Mouse (Mus musculus) stomach, embryonic 16.5 days (tissue): ENCODE data around the gene Mrpl52. TPM values are rescaled to one million over a fixed set of nuclear protein-coding genes. Genes with fewer than 3 reads are reported as not detected.

ENCODE experiments used
- ATAC-seq: fragments of 200-750 bp; cut with Nextera tagmentation; 2 replicates; pipeline ENCODE4 v1.8.0; 2017; ENCODE audit warnings: moderate number of reproducible peaks, moderate TSS enrichment; ENCODE audit not compliant: insufficient read depth, low FRiP score
- H3K27ac ChIP-seq: fragments of 300-500 bp; sonication (generic); 2 replicates; pipeline ENCODE4 v1.5.1; 2014; ENCODE audit warnings: low read length
- H3K27me3 ChIP-seq: fragments of 300-500 bp; sonication (generic); 2 replicates; pipeline ENCODE4 v1.6.1; 2014; ENCODE audit warnings: low read length, control low read depth, mixed read lengths; ENCODE audit not compliant: control insufficient read depth, insufficient read depth
- H3K36me3 ChIP-seq: fragments of 300-500 bp; sonication (generic); 2 replicates; pipeline ENCODE4 v1.6.1; 2014; ENCODE audit warnings: low read length; ENCODE audit not compliant: control insufficient read depth, insufficient read depth
- H3K4me1 ChIP-seq: fragments of 300-500 bp; sonication (generic); 2 replicates; pipeline ENCODE4 v1.6.1; 2014; ENCODE audit warnings: low read length, control low read depth, mixed read lengths; ENCODE audit not compliant: control insufficient read depth, insufficient read depth
- H3K4me2 ChIP-seq: fragments of 300-500 bp; sonication (generic); 2 replicates; pipeline ENCODE4 v1.6.1; 2014; ENCODE audit warnings: low read depth, low read length, mixed read lengths
- H3K4me3 ChIP-seq: fragments of 300-500 bp; sonication (generic); replicated peaks from 2 replicates; pipeline ENCODE4 v1.5.1; 2014; ENCODE audit warnings: mild to moderate bottlenecking, low read length
- H3K9ac ChIP-seq: fragments of 300-500 bp; sonication (generic); 2 replicates; pipeline ENCODE4 v1.6.1; 2014; ENCODE audit warnings: low read length
- H3K9me3 ChIP-seq: fragments of 300-500 bp; sonication (generic); replicated peaks from 2 replicates; pipeline ENCODE4 v1.6.1; 2016; ENCODE audit warnings: low read length, control low read depth; ENCODE audit not compliant: control insufficient read depth
- WGBS: fragments of 180-500 bp; shearing (Covaris S2); extraction: QIAGEN DNeasy Blood & Tissue Kit; methylation state at CpG from one replicate; pipeline ENCODE4 v1.1.7; 2014; 5-methylcytosine and 5-hydroxymethylcytosine counted together
- polyA plus RNA-seq: library from polyadenylated mRNA; unstranded; fragments of >200 nt; fragmentation: Nextera tagmentation; extraction: Ambion mirVana; gene quantifications from 2 replicates; pipeline ENCODE4 v1.2.1, GENCODE M21; 2015

The Mrpl52 gene
- polyA plus RNA-seq, 1 experiment from 2014 or later: 264 TPM

DNA sequence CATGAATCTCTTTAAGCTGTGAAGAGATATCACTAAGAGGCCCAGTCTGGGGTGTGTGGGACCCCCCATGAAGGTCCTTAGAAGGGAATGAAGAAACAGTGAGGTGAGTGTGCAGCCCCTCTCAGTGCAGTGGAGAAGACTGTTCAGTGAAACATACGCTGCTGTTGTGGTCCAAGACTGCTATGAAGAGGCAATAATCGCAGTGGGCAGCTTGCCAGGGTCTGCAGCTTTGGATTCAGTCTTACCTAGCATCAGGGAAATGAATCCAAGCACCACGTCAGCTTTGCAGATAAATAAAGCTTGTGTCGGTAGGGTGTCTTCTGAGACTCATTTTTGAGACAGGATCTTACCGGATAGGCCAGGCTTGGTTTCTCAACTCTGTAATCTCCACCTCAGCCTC is 46.0 kb downstream of the Mrpl52 start:
- H3K27ac ChIP-seq: no peak overlapping the region
- ATAC-seq: no peak
- peaks cover 9% of the 10 kb centered on the region for H3K36me3 ChIP-seq
- no peak overlapping the region for H3K4me2 ChIP-seq
- 0 out of 2 replicates have a peak, but pooled peaks cover 4% of the 10 kb centered on the region for H3K9me3 ChIP-seq
- H3K27me3 ChIP-seq: no peaks in the 10 kb centered on the region; the same call in 1 of the 2 replicates
- 55% methylated on average over 5 of the region's 5 CpGs for WGBS
- H3K4me1 ChIP-seq: peaks cover 11% of the 10 kb centered on the region
- no peak overlapping the region for H3K4me3 ChIP-seq
- H3K9ac ChIP-seq: no peak overlapping the region

DNA sequence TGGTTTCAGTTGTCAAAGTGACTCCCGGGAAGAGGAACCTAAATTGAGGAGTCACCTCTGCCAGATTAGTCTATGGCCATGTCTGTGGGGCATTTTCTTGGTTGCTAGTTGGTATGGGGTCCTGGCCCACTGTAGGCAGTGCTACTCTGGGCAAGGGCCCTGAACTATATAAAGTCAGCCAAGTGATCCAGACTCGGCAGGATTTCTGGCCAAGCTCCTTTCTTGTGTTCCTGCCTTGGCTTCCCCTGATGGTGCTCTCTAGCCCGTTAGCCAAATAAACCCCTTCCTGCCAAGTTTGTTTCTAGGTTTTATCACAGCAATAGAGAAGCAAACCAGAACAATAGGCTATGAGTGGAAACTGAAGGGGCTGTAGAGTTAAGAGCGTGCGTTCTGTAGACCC is 48.0 kb downstream of the Mrpl52 start:
- 0 out of 2 replicates have a peak, but pooled peaks cover under 1% of the 10 kb centered on the region for H3K36me3 ChIP-seq
- H3K9me3 ChIP-seq: 0 out of 2 replicates have a peak, but pooled peaks cover 4% of the 10 kb centered on the region
- no peak overlapping the region for H3K27ac ChIP-seq
- WGBS: 83% methylated on average over 5 of the region's 5 CpGs
- H3K4me3 ChIP-seq: no peak overlapping the region
- peaks cover 11% of the 10 kb centered on the region for H3K4me1 ChIP-seq
- H3K4me2 ChIP-seq: no peak overlapping the region
- H3K27me3 ChIP-seq: peaks cover 12% of the 10 kb centered on the region; the same call in 1 of the 2 replicates
- ATAC-seq: no peak
- no peak overlapping the region for H3K9ac ChIP-seq

DNA sequence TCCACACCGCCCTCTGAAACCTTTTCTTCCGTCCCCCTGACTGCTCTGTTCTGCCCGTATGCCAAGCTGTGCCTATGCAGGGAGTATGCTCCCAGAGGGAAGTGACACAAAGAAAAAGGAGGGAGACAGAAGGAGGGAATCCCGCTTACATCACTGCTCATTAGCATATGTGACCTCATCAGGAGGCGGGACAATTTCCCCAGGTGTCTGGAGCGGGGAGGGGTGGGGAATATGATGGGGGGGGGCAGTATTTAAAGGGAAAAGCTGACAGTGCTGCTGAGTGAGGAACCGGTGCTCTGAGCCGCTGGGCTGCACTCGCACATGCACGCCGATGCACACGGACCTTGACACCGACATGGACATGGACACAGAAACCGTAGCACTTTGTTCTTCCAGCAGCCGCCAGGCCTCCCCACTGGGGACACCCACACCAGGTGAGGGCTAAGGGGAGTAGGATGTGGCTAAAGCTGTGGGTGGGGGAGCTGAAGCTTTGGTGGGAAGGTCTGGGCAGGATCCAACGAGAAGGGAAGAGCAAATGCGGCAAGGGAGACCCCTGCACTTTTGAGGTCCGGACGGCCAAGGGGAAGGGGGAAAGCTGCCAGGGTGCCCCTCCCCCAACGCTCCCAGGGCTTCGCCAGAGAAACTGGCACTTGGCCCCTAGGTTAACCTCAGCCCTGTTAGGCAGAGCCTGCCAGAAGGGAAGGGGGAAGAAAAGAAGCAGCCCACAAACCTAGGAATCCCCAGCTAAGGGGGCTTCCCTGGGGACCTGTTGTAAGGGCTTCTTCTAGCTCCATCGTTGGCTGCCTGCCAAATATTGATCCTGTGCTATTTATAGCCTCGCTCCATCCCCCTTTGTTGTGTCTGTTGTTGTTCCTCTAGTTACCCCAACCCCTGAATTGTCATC is 49.5 kb downstream of the Mrpl52 start, which contains the start of gene Rem2:
Gene Rem2, plus strand, starts transcription at position 160 of the 904 bp plus-strand sequence.
- Histone ChIP-seq H3K4me2 (peak within 1 kb of the TSS; percentile 84), H3K27ac (no peak within 1 kb of the TSS), H3K9me3 (0 out of 2 replicates have a peak, but pooled peaks cover 4% of the 10 kb centered on the region), H3K36me3 (no peaks in the 10 kb centered on the region), H3K4me3 (peak within 1 kb of the TSS; percentile 45), H3K4me1 (peaks cover 11% of the 10 kb centered on the region), H3K9ac (peak within 1 kb of the TSS; percentile 65), H3K27me3 (peaks cover 15% of the 10 kb centered on the region; the same call in 1 of the 2 replicates)
- ATAC-seq: peak; percentile 75
- 2% methylated on average over 23 of the region's 23 CpGs for WGBS

DNA sequence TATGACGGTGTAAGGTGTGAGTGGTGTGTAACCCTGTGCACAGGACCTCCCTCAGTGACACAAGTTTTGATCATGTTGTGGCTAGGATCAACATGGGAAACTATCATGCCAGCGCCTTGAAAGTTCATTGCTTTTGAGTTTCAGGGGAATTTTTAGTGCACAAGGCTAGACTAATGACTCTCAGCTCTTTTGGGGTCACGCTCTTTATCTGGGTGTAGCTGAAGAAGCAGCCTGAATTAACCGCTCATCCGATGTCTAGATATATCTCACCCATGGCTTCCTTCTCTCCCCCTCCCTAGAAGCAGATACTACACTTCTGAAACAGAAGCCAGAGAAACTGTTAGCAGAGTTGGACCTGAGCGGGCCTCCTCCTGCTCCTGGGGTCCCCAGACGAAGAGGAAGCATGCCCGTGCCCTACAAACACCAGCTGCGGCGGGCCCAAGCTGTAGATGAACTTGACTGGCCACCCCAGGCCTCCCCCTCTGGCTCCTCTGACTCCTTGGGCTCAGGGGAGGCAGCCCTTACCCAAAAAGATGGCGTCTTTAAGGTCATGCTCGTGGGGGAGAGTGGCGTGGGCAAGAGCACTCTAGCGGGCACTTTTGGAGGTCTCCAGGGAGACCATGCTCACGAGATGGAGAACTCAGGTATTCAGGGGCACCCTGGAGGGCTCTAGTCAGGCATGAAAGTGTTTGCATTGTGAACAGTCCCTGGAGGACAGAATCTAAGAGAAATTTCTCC is 50.6 kb downstream of the Mrpl52 start:
- Histone ChIP-seq H3K9me3 (no peaks in the 10 kb centered on the region), H3K9ac (no peak overlapping the region), H3K27ac (no peak overlapping the region), H3K36me3 (no peaks in the 10 kb centered on the region), H3K4me3 (no peak overlapping the region), H3K27me3 (peaks cover 15% of the 10 kb centered on the region; the same call in 1 of the 2 replicates), H3K4me2 (no peak overlapping the region), H3K4me1 (peaks cover 11% of the 10 kb centered on the region)
- 80% methylated on average over 15 of the region's 15 CpGs for WGBS
- no peak for ATAC-seq

Other genes starting within 250 kb of the Mrpl52 start
- gene Dad1, start 172.8 kb upstream of the Mrpl52 start, polyA plus RNA-seq: 391 and 448 TPM in 2 replicates
- gene Abhd4, start 172.7 kb upstream of the Mrpl52 start, polyA plus RNA-seq: 51.7 and 57.0 TPM in 2 replicates
- gene Olfr49, start 142.0 kb upstream of the Mrpl52 start, polyA plus RNA-seq: not detected in 2 replicates
- 33.7 and 35.6 TPM in 2 replicates for gene Oxa1l, start 66.1 kb upstream of the Mrpl52 start, polyA plus RNA-seq
- 19.0 and 23.0 TPM in 2 replicates for gene Slc7a7, start 9.1 kb upstream of the Mrpl52 start, polyA plus RNA-seq
- 120 and 126 TPM in 2 replicates for gene Mmp14, start 4.7 kb downstream of the Mrpl52 start, polyA plus RNA-seq
- gene Lrp10, start 37.2 kb downstream of the Mrpl52 start, polyA plus RNA-seq: 39.6 and 40.3 TPM in 2 replicates
- gene Rem2, start 49.2 kb downstream of the Mrpl52 start, polyA plus RNA-seq: 1.5 TPM in 2 replicates
- gene Prmt5, start 90.6 kb downstream of the Mrpl52 start, polyA plus RNA-seq: 66.5 and 71.1 TPM in 2 replicates
- gene Haus4, start 127.7 kb downstream of the Mrpl52 start, polyA plus RNA-seq: 39.0 and 44.4 TPM in 2 replicates
- gene Ajuba, start 150.6 kb downstream of the Mrpl52 start, polyA plus RNA-seq: 19.5 and 20.6 TPM in 2 replicates
- gene 4931414P19Rik, start 179.1 kb downstream of the Mrpl52 start, polyA plus RNA-seq: 8.2 and 9.0 TPM in 2 replicates
- gene Psmb5, start 191.1 kb downstream of the Mrpl52 start, polyA plus RNA-seq: 346 and 368 TPM in 2 replicates
- not detected in 2 replicates for gene Psmb11, start 194.5 kb downstream of the Mrpl52 start, polyA plus RNA-seq
- gene Gm17606, start 214.0 kb downstream of the Mrpl52 start, polyA plus RNA-seq: not detected in 2 replicates
- gene Cdh24, start 214.5 kb downstream of the Mrpl52 start, polyA plus RNA-seq: 1.6 and 2.2 TPM in 2 replicates